Mouse (Mus musculus): Measurements from ENCODE around the gene Wnt10a.
"Not testable (repeated sequence)": the region's sequence is repeated elsewhere in the genome, so short reads cannot be mapped to it uniquely, and the experiment has no call there.

- not testable (repeated sequence) for TF ChIP-seq CTCF, EP300 (IDR thresholded peaks at IDR 0.05; ENCODE audit: low read depth)
Measured at GRCm38 (mm10) chr1:74823598-74823997, 32.3 kb downstream of the Wnt10a start.

All from liver, embryonic 14.5 days (tissue).